Mouse (Mus musculus): ENCODE measurements around the gene Tle3. TPM values are rescaled to one million over a fixed set of nuclear protein-coding genes. Genes with fewer than 3 reads are reported as not detected.

Tle3 gene
- polyA plus RNA-seq, 1 experiment from 2014 or later = 25.5 TPM

DNA sequence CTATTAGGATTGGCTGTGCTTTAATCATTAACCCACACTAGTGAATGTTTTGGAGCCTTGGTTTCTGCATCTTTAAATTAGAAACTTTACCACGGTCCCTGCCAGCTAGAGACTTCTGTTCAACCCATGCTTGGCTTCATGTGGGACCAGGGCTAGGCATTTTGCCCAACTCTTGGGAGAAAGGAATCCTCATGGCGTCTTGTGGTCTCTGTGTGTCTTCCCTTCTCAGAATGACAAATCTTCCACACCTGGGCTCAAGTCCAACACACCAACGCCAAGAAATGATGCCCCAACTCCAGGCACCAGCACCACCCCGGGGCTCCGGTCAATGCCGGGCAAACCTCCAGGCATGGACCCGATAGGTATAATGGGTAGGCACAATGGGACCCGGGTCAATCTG, 36.9 kb downstream of the Tle3 start:
- no peak for ATAC-seq (ENCODE audit: low read depth)

DNA sequence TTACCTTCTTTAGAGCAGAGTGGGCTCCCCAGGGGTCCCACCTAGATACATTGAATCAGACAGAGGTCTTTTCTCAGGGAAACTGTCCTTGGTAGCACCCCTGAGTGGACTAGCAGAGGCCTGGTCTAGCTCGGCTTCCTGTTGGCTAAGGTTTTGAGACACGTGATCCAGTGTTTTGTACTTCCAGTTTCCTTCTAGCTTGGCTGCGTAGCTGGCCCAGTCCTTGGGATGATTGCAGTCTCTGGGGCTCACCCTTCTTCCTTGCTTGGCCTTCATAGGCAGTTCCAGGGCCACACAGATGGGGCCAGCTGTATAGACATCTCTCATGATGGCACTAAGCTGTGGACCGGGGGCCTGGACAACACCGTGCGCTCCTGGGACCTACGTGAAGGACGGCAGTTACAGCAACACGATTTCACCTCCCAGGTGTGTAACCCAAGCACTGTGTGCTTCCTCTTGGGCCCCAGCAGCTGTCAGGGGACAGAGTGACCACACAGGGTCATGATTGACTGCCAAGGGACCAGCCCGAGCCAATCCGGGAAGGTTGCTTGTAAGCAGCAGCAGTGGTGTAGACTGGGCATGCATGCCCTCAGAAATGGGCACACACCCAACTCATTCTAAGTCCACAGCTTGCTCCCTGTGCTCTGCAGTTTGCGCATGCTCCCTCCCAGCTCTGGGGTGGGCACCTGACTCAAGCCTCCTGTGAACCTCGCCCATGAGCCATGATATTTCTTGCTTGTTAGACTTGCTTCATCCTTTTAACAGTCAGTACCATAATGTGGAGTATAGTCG, 41.7 kb downstream of the Tle3 start:
- H3K27me3 ChIP-seq (replicated peaks; ENCODE audit: control insufficient read depth, insufficient read depth, low read length) = no peaks in the 10 kb centered on the region
- H3K27ac ChIP-seq (replicated peaks; ENCODE audit: low read depth, low read length) = no peak overlapping the region
- H3K36me3 ChIP-seq (ENCODE audit: control insufficient read depth, insufficient read depth, low read length) = peaks cover 100% of the 10 kb centered on the region
- H3K4me1 ChIP-seq (ENCODE audit: control insufficient read depth, insufficient read depth, low read length) = no peaks in the 10 kb centered on the region
- H3K4me3 ChIP-seq (ENCODE audit: low read depth, low read length) = no peak overlapping the region
- no peak overlapping the region for H3K9ac ChIP-seq (ENCODE audit: low read depth, low read length)
- ATAC-seq (ENCODE audit: low read depth) (no peak), DNase-seq (ENCODE audit: low spot score) (no peak)
- H3K4me2 ChIP-seq (ENCODE audit: low read depth, low read length) = no peak overlapping the region
- H3K9me3 ChIP-seq (ENCODE audit: control insufficient read depth, low read length) = no peaks in the 10 kb centered on the region
- WGBS = 87% methylated on average over 14 of the region's 14 CpGs

More for the DNA sequence above, 36.9 kb downstream of the Tle3 start:
- H3K4me2 ChIP-seq (ENCODE audit: low read depth, low read length) = no peak overlapping the region
- H3K4me3 ChIP-seq (ENCODE audit: low read depth, low read length) = no peak overlapping the region
- no peaks in the 10 kb centered on the region for H3K9me3 ChIP-seq (ENCODE audit: control insufficient read depth, low read length)
- peak; percentile 47 for DNase-seq (ENCODE audit: low spot score)
- no peak overlapping the region for H3K27ac ChIP-seq (replicated peaks; ENCODE audit: low read depth, low read length)
- WGBS = 91% methylated on average over 8 of the region's 8 CpGs
- no peaks in the 10 kb centered on the region for H3K27me3 ChIP-seq (replicated peaks; ENCODE audit: control insufficient read depth, insufficient read depth, low read length)
- H3K36me3 ChIP-seq (ENCODE audit: control insufficient read depth, insufficient read depth, low read length) = peaks cover 82% of the 10 kb centered on the region
- H3K4me1 ChIP-seq (ENCODE audit: control insufficient read depth, insufficient read depth, low read length) = peaks cover 19% of the 10 kb centered on the region
- H3K9ac ChIP-seq (ENCODE audit: low read depth, low read length) = no peak overlapping the region

DNA sequence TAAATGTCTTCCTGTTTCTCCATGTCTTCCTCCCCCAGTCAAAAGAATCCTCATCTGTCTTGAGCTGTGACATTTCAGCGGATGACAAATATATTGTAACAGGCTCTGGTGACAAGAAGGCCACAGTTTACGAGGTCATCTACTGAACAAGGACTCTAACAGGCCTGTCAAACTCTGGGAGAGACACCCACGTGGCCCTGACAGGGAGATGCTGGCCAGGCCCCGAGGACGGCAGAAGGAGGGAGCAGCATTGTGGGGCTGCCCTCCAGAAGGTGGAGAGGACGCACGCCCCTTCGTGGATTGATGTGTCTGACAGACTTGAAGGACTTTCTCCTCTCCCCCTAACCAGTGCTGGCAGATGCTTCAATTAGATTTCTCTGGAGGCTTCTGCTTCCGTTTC, 44.4 kb downstream of the Tle3 start:
- no peaks in the 10 kb centered on the region for H3K9me3 ChIP-seq (ENCODE audit: control insufficient read depth, low read length)

DNA sequence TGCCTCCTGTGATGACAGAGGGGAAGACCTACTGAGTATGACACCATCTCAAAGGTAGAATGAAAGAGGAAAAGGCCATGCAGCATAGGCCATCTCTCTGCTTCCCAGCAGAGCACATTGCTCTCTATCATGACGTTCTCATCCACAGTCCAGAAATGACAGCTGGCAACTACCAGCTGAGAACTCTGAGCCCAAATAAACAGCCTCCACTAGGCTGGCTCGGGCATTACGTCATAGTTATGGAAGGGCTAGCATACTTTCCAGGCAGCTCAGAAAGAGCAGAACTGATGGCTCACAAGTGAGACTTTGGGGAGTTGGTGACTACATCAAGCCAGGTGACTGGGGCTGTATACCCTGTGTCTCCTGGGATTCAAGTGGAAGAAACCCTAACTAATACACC, 49.5 kb downstream of the Tle3 start:
- ATAC-seq (ENCODE audit: low read depth) (no peak), DNase-seq (ENCODE audit: low spot score) (no peak)
- Histone ChIP-seq H3K27me3 (replicated peaks; ENCODE audit: control insufficient read depth, insufficient read depth, low read length) (no peaks in the 10 kb centered on the region), H3K9ac (ENCODE audit: low read depth, low read length) (no peak overlapping the region), H3K4me1 (ENCODE audit: control insufficient read depth, insufficient read depth, low read length) (no peaks in the 10 kb centered on the region), H3K4me2 (ENCODE audit: low read depth, low read length) (no peak overlapping the region), H3K36me3 (ENCODE audit: control insufficient read depth, insufficient read depth, low read length) (peaks cover 32% of the 10 kb centered on the region), H3K9me3 (ENCODE audit: control insufficient read depth, low read length) (no peaks in the 10 kb centered on the region), H3K4me3 (ENCODE audit: low read depth, low read length) (no peak overlapping the region), H3K27ac (replicated peaks; ENCODE audit: low read depth, low read length) (no peak overlapping the region)
- 79% methylated on average over 3 of the region's 3 CpGs for whole genome bisulfite sequencing

More for the DNA sequence above, 44.4 kb downstream of the Tle3 start:
- ATAC-seq (ENCODE audit: low read depth) (no peak), DNase-seq (ENCODE audit: low spot score) (no peak)
- Histone ChIP-seq H3K36me3 (ENCODE audit: control insufficient read depth, insufficient read depth, low read length) (peaks cover 83% of the 10 kb centered on the region), H3K4me1 (ENCODE audit: control insufficient read depth, insufficient read depth, low read length) (no peaks in the 10 kb centered on the region), H3K4me3 (ENCODE audit: low read depth, low read length) (no peak overlapping the region), H3K9ac (ENCODE audit: low read depth, low read length) (no peak overlapping the region), H3K27me3 (replicated peaks; ENCODE audit: control insufficient read depth, insufficient read depth, low read length) (no peaks in the 10 kb centered on the region), H3K4me2 (ENCODE audit: low read depth, low read length) (no peak overlapping the region), H3K27ac (replicated peaks; ENCODE audit: low read depth, low read length) (no peak overlapping the region)
- 77% methylated on average over 9 of the region's 9 CpGs for WGBS

DNA sequence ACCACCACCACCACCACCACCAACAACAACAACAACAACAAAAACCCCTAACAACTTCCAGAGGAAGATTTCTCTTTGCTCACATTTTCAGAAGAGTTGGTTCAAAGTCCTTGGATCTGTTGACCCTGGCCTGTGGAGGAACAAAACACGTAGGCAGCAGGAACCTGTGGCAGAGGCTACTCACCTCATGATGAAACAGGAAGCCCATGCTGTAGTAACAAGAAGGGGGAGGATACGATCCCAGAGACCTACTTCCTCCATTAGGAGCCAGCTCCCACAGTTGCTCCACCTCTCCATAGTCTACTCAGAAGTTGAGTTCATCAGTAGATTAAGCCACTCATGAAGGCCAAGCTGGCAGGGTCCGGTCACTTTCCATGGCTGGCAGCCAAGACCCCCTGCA, 52.1 kb downstream of the Tle3 start:
- Histone ChIP-seq H3K4me1 (ENCODE audit: control insufficient read depth, insufficient read depth, low read length) (no peaks in the 10 kb centered on the region), H3K36me3 (ENCODE audit: control insufficient read depth, insufficient read depth, low read length) (peaks cover 6% of the 10 kb centered on the region), H3K9me3 (ENCODE audit: control insufficient read depth, low read length) (no peaks in the 10 kb centered on the region), H3K27me3 (replicated peaks; ENCODE audit: control insufficient read depth, insufficient read depth, low read length) (no peaks in the 10 kb centered on the region), H3K27ac (replicated peaks; ENCODE audit: low read depth, low read length) (no peak overlapping the region), H3K9ac (ENCODE audit: low read depth, low read length) (no peak overlapping the region), H3K4me2 (ENCODE audit: low read depth, low read length) (no peak overlapping the region), H3K4me3 (ENCODE audit: low read depth, low read length) (no peak overlapping the region)
- DNase-seq (ENCODE audit: low spot score) (no peak), ATAC-seq (ENCODE audit: low read depth) (no peak)
- WGBS = 82% methylated on average over 3 of the region's 3 CpGs

DNA sequence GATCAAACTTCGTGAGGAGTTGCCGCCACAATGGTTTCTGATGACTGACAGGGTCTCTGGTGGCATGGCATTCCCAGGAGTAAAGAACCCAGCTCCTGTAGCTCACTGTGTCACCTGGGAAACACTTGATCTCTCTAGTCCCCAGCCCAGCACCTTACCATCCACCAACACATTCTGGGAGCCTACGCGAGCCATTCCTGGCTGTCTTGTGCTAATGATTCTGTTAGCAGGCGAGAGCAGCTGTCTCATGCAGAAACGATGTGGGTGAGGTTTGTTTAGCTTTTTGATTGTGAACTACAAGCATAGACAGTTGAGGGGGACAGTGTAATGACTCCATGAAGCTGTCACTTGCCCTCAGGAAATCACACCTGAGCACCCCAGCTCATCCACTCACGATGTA, 54.3 kb downstream of the Tle3 start:
- H3K4me2 ChIP-seq (ENCODE audit: low read depth, low read length) = no peak overlapping the region
- no peak for ATAC-seq (ENCODE audit: low read depth)
- DNase-seq (ENCODE audit: low spot score) = no peak
- H3K27me3 ChIP-seq (replicated peaks; ENCODE audit: control insufficient read depth, insufficient read depth, low read length) = no peaks in the 10 kb centered on the region
- H3K9me3 ChIP-seq (ENCODE audit: control insufficient read depth, low read length) = no peaks in the 10 kb centered on the region
- no peaks in the 10 kb centered on the region for H3K36me3 ChIP-seq (ENCODE audit: control insufficient read depth, insufficient read depth, low read length)
- H3K9ac ChIP-seq (ENCODE audit: low read depth, low read length) = no peak overlapping the region
- no peak overlapping the region for H3K4me3 ChIP-seq (ENCODE audit: low read depth, low read length)
- no peaks in the 10 kb centered on the region for H3K4me1 ChIP-seq (ENCODE audit: control insufficient read depth, insufficient read depth, low read length)
- no peak overlapping the region for H3K27ac ChIP-seq (replicated peaks; ENCODE audit: low read depth, low read length)
- 73% methylated on average over 7 of the region's 7 CpGs for WGBS

DNA sequence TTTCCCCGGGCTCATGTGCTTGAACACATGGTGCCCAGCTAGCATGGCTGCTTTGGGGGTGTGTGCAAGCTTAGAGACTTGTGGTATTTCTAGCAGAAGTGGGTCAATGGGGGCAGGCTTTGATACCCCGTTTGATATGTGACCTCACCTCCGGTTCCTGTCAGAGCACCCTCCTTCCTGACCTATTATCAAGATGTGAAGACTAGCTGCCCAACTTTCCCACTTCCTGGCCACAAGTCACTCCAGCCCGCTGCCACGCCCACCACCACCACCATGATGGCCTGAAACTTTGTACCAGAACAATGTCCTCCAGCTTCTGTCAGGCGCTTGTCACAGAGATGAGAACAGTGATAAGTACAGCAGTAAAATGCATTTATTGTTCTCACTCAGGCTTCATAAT, 54.9 kb downstream of the Tle3 start:
- Histone ChIP-seq H3K4me3 (ENCODE audit: low read depth, low read length) (no peak overlapping the region), H3K27ac (replicated peaks; ENCODE audit: low read depth, low read length) (no peak overlapping the region), H3K9ac (ENCODE audit: low read depth, low read length) (no peak overlapping the region), H3K4me2 (ENCODE audit: low read depth, low read length) (no peak overlapping the region), H3K27me3 (replicated peaks; ENCODE audit: control insufficient read depth, insufficient read depth, low read length) (no peaks in the 10 kb centered on the region), H3K4me1 (ENCODE audit: control insufficient read depth, insufficient read depth, low read length) (no peaks in the 10 kb centered on the region), H3K9me3 (ENCODE audit: control insufficient read depth, low read length) (no peaks in the 10 kb centered on the region), H3K36me3 (ENCODE audit: control insufficient read depth, insufficient read depth, low read length) (no peaks in the 10 kb centered on the region)
- DNase-seq (ENCODE audit: low spot score) (no peak), ATAC-seq (ENCODE audit: low read depth) (no peak)
- 81% methylated on average over 6 of the region's 6 CpGs for WGBS

DNA sequence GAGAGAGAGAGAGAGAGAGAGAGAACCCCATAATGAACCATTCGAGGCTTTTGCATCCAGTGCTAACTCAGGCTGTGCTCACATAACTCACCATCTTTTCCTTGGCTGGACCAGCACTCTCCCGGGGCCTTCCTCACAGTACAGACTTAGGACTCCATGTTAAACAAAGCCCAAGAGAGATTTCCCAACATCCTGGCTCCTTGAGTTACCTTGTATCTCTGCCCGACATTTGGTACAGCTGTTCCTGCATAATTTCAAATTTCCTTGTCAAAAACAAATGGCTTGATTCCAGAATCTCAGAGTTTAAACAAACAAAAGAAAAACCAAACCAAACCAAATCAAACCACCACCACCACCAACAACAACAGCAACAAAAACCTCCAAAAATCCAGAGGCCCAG, 55.7 kb downstream of the Tle3 start:
- H3K9ac ChIP-seq (ENCODE audit: low read depth, low read length) = no peak overlapping the region
- no peak for ATAC-seq (ENCODE audit: low read depth)
- WGBS = 63% methylated on average over 3 of the region's 3 CpGs
- no peaks in the 10 kb centered on the region for H3K36me3 ChIP-seq (ENCODE audit: control insufficient read depth, insufficient read depth, low read length)
- H3K4me2 ChIP-seq (ENCODE audit: low read depth, low read length) = no peak overlapping the region
- no peaks in the 10 kb centered on the region for H3K4me1 ChIP-seq (ENCODE audit: control insufficient read depth, insufficient read depth, low read length)
- no peak overlapping the region for H3K4me3 ChIP-seq (ENCODE audit: low read depth, low read length)
- no peaks in the 10 kb centered on the region for H3K9me3 ChIP-seq (ENCODE audit: control insufficient read depth, low read length)
- no peak for DNase-seq (ENCODE audit: low spot score)
- no peaks in the 10 kb centered on the region for H3K27me3 ChIP-seq (replicated peaks; ENCODE audit: control insufficient read depth, insufficient read depth, low read length)
- H3K27ac ChIP-seq (replicated peaks; ENCODE audit: low read depth, low read length) = no peak overlapping the region

DNA sequence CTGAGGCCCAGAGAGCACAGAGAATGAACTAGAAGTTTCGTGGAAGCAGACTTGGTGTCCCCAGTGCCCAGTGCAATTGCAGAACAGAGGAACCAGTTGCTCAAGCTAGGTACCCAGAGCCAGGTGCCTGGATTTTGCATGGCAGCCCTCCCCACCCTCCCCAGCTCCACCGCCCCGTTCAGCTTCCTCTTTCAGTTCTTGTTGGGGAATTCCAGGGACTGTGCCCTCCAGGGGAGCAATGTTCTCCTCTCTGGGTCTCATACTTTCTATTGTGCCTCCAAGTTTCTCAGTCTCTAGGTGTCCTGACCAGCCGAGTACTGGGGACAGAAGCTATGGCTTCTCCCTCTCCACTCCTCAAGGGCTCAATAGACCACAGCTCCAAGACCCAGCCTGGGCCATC, 59.7 kb downstream of the Tle3 start:
- no peaks in the 10 kb centered on the region for H3K9me3 ChIP-seq (ENCODE audit: control insufficient read depth, low read length)
- DNase-seq (ENCODE audit: low spot score) = no peak
- no peaks in the 10 kb centered on the region for H3K4me1 ChIP-seq (ENCODE audit: control insufficient read depth, insufficient read depth, low read length)
- no peak overlapping the region for H3K4me3 ChIP-seq (ENCODE audit: low read depth, low read length)
- no peaks in the 10 kb centered on the region for H3K27me3 ChIP-seq (replicated peaks; ENCODE audit: control insufficient read depth, insufficient read depth, low read length)
- ATAC-seq (ENCODE audit: low read depth) = no peak
- H3K4me2 ChIP-seq (ENCODE audit: low read depth, low read length) = no peak overlapping the region
- no peaks in the 10 kb centered on the region for H3K36me3 ChIP-seq (ENCODE audit: control insufficient read depth, insufficient read depth, low read length)
- no peak overlapping the region for H3K9ac ChIP-seq (ENCODE audit: low read depth, low read length)
- WGBS = 80% methylated on average over 4 of the region's 4 CpGs
- H3K27ac ChIP-seq (replicated peaks; ENCODE audit: low read depth, low read length) = no peak overlapping the region

All from embryonic facial prominence, embryonic 14.5 days (tissue).